Mouse (Mus musculus) heart, adult 8-10 months (tissue): ENCODE results near the gene Ndufc1. TPM values are rescaled to one million over a fixed set of nuclear protein-coding genes. Genes with fewer than 3 reads are reported as not detected.
"Not testable (repeated sequence)": the region's sequence is repeated elsewhere in the genome, so short reads cannot be mapped to it uniquely, and the experiment has no call there.

Source experiments
- DNase-seq: peaks from one replicate; pipeline ENCODE4 v3.0.0; 2022; ENCODE audit warnings: low spot score
- total RNA-seq, 4 experiments: library from RNA; stranded (reverse); gene quantifications; 2 replicates each; pipeline ENCODE4 v1.2.4; 2022

Gene Ndufc1
- 1,000 to 10,000 TPM; 1,660 to 1,731 (median 1,722) TPM for total RNA-seq

DNA sequence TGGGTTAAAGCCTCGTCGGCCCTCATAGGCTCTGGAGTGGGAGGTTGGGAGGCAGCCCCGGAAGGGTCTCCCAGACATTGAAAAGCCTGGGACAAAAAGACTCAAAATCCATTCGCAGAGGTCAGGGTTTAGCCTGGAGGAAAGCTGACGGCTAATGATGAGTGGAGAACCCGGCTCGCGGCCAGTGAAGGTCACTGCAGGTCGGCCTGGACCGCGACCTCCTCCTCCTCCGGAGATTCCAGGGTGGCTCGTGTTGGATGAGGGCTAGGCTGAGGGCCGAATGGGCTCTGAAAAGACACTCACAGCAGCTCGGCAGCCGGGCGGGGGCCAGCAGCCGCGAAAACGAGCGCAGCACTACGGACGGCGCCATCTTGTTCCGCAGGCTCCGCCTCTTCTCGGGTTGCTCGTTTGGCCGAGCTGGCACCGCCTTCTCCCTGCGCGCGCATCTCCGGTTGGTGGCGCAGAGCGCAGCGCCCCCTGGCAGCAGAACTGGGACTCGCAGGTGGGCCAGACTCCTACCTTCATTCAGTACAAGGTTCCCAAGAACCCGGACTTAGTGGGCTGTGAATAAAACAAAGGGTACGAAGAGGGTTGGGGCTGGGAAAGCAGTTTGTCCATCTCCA, at the start of gene Ndufc1:
Ndufc1 (minus strand) TSS at position 428 of the 623 bp plus-strand sequence.
- DNase-seq, result peak; percentile 96

- no peak for DNase-seq
Measured at GRCm38 (mm10) chr3:51434871-51435595, 26.2 kb upstream of the Ndufc1 start.

GRCm38 (mm10) chr3:51434364-51434763, 25.6 kb upstream of the Ndufc1 start:
- not testable (repeated sequence) for DNase-seq

- no peak for DNase-seq
Measured at GRCm38 (mm10) chr3:51425394-51425793, 16.6 kb upstream of the Ndufc1 start.

DNA sequence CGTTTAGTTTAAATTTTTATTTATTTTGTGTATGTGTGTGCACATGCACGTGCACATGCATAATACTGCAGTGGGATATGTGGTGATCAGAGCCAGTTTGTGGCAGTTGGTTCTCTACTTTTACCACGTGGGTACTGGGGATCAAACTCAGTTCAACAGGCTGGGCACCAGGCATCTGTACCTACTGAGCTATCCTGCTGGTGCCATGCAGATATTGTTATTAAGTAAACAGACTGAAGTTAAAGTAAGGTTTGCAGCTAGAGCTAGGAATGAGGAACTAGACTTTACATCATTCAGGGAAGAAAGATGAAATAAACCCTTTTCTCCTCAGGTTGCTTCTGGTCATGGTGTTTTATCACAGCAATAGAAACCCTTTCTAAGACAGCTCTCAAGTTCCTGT, 13.1 kb upstream of the Ndufc1 start:
- no peak for DNase-seq

- DNase-seq, result no peak
Measured at GRCm38 (mm10) chr3:51417966-51418365, 9.2 kb upstream of the Ndufc1 start.

DNA sequence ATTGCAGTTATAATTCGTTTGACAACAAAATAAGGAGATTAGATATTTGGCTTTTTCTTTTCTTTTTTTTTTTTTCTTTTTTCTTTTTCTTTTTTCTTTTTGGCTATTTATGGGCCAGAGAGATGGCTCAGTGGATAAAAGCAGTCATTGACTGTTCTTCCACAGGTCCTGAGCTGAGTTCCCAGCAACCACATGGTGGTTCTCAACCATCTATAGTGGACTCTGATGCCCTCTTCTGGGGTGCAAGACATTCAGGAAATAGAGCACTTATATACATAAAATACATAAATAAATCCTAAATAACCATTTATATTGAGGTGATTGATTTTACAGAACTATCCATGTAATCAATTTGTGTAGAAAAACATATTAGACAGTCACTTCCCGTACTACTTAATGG, 8.7 kb upstream of the Ndufc1 start:
- no peak for DNase-seq

GRCm38 (mm10) chr3:51417135-51417458, 8.3 kb upstream of the Ndufc1 start:
- no peak for DNase-seq

DNA sequence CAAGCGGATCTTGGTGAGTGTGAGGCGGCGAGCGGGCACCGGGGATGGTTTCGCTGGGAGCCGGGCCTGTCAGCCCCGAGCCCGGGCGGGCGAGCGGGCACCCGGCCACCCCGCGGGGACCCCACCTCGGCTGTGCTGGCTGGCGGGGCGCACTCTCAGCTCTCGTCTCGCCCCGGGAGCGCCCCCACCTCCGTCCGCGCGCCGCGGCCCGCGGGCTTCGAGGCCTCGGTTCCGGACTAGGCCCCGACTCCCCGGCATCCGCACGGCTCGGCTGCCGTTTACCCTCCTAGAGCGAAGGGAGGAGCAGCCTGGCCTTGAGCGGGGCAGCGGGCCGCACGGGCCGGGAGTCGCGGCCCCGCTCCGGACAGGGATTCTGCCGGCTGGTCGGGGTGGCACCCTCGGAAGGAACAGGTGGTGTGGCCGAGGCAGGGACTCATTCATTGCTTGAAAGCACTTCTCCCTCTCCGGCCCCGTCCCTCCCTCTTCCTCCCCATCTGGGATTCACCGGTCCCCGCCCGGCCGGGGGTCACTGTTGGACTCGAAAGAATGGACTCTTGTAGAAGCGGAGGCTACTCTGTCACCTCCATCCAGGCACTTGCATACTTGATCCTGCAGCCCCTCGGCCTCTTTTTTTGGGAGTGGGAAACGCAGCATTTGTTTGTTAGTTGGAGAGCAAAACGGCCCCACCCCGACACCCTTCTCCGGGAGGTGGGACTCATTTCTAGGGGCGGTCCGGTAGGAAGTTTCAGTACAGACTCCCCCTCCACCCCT, 7.8 kb upstream of the Ndufc1 start:
- DNase-seq, result peak; percentile 40

GRCm38 (mm10) chr3:51416073-51416363, 7.2 kb upstream of the Ndufc1 start:
- no peak for DNase-seq

DNA sequence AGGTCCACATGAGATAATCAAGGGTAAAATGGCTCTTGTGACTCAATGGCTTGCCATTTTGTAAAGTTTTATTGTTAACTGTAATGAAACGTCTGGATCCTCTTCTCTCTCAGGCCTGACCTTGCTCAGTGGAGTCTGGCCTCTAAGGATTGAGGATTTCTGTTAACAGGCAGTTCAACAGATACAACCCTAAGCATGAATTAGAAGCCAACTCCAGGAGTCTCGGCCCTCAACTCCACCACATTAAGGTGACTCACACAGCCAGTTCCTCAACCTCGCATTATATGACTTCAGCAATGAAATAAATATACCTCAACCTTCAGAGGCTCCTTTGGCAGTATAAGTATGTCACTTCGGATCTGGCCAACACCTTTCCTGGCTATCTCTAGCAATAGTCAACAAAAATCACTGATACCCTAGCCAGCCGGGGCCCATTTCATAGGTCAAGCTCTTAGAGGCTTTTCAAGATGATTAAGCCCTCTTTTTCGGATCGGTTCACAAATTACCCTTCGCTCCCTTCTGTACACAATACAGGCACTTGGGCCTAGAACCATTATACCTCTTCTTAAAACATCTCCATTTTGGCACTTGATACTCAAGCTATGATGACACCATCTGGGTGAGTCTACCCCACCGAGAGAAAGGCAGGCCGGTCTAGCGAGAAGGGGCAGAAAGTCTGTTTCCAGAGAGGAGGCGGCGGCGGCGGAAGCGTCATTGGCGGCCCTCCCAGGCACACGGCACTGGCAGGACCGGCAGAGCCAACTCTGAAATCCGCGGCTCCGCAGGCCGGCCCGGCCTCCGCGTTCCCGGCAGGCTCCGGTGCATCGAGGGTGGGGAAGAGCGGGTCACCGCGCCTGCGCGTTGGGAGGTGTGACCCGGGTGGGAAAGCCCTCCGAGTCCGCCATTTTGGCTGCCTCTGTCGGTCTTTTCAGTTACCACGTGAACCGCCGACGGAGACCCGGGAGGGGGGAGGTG, 6.6 kb upstream of the Ndufc1 start, which contains the start of gene Naa15:
Naa15 (plus strand) TSS at position 51 of the 975 bp plus-strand sequence.
- DNase-seq, result peak; percentile 94

GRCm38 (mm10) chr3:51413276-51413675, 4.5 kb upstream of the Ndufc1 start:
- DNase-seq, result peak; percentile 19

- no peak for DNase-seq
Measured at GRCm38 (mm10) chr3:51412457-51412856, 3.7 kb upstream of the Ndufc1 start.

DNA sequence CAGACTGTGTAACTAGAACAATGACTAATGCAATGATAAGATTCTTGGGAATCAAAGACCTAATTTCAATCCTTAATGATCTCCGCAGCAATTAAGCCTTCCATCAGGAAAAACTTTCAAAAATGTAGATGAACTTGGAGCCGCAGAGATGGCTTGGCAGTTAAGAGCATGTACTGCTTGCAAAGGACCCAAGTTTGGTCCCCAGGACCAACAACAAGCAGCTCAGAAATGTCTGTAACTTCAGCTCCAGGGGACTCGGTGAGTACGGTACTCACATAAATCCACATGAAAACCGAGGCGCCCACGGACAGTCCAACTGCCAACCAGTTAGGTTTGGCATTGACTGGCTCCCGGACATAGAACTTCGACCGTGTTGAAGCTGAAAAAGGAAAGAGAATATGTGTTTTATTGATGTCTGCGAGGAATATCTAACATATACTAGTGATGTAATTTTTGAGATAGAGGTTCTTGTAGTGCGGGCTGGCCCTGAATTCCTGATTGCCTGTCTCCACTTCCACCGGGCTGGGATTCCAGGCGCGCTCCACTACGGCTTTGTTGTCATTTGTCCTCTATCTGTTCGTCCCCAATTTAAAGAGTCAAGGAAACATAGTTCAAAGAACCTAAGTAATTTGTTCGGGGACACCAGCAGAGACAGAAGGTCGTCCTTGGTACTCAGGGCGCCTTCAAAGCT, 773 bp downstream of the Ndufc1 start:
- DNase-seq, result peak; percentile 11

DNA sequence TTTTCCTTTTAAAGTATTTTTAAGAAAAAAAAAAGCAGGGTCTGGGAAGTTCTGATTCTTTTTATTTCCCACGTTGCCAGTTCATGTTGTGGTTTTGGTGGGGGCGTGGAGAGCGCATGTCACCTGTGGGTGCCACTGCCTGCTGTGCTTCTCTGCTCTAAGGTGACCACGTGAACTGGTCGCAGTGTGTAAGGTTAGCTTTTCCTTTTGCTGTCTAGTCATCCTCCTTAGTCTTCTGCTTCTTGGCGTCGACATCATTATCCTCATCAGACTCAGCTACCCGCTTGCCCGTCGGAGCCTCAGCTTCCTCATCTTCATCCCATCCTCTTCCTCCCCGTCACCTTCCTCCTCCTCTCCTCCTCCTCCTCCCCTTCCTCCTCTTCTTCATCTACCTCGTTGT, 6.2 kb downstream of the Ndufc1 start:
- no peak for DNase-seq

DNA sequence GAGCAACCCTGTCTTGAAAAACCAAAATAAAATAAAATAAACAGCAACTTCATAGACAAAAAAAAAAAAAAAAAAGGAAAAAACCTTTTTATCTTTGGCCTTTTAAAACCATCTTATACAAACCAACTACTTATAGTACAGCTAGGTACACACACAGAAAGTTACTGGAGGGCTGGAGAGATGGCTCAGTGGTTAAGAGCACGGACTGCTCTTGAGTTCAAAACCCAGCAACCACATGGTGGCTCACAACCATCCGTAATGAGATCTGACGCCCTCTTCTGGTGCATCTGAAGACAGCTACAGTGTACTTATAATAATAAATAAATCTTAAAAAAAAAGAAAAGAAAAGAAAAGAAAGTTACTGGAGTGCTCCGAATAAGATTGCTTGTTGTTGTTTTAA, 6.7 kb downstream of the Ndufc1 start:
- not testable (repeated sequence) for DNase-seq

DNA sequence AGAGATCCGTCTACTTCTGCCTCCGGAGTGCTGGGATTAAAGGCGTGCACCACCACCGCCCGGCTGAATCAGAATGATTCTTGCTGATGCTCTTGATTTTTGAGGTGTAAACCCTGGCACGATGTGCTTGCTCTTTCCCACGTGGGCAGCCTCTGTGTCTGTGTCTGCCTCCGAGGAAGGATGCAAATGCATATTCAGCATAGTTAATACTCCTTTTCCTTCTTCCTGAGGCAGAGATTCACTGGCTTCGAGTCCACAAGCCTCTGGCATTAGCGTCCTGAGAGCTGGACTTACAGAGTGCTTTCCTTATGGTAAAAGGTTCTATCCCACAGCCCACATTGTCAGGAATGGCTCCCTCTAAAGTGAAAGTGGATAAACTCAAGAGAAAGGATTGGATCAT, 8.1 kb downstream of the Ndufc1 start:
- DNase-seq, result no peak

DNA sequence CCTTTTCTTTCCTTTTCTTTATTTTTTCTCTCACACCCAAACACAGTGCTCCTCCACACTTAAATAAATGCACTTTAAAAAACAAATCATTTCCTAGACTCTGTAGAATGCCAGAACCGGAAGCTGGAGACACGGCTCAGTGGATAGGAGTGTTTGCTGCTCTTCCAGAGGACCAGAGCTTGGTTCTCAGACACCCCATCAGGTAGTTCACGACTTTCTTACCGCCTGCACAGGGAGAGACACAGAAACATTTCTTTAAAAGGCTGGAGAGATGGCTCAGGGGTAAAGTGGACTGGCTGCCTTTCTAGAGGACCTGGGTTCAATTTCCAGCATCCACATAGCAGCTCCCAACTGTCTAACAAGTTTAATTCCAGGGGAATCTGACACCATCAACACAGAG, 9.3 kb downstream of the Ndufc1 start:
- DNase-seq, result no peak

GRCm38 (mm10) chr3:51398667-51399066, 10.1 kb downstream of the Ndufc1 start:
- no peak for DNase-seq

DNA sequence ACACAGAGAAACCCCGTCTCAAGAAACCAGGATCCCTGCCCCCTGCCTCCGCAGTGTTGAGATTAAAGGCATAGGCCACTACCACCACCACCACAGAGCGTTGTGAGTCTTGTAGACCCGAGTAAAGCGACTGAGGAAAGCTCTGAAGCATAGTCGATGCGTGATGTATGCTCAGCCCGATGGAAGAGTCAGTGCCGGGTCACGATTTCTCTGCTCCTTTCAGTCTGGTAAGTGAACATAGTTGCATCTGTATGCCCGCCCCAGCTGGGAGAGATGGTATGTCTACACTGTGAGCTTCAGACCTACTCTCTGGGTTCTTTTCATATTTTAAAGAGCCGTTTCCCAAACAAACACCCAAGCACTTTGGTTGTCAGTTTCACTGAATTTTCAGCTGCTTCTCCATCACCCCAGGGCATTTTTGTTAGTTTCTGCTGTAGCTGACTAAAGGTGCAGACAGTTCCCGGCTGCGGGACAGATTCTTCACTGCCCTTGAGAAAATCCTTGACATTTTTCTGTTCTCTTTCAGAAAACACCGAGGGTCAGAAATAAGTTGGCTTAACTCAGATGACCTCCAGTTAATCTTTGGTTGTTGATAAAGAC, 11.0 kb downstream of the Ndufc1 start:
- DNase-seq, result no peak
